Mouse (Mus musculus): ENCODE results near the gene A1cf. TPM values are rescaled to one million over a fixed set of nuclear protein-coding genes. Genes with fewer than 3 reads are reported as not detected.

A1cf gene
- not detected for total RNA-seq (2021)

DNA sequence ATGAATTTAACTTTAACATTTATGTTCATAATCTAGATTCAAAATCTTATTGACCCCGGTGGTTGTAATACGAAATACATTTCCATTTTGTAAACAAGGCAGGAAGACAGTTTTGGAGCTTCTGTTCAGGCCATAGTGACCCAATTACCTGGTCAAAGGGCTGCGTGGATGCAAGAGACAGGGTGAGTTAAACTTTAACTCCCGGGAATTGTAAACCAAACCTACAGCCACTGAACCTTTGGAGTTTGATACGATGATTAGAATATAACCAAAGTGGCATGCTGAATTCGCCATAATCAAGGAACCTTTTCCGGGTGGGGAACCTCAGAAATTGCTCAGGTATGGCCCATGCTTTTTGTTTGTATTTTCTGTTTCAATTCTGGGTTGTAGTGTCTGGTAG, at the start of gene A1cf:
A1cf (plus strand) TSS at position 244 of the 400 bp plus-strand sequence.
- intact Hi-C loops (cut with DNase I): no loop called here
- DNase-seq (ENCODE audit: low spot score in 2 of 2): no peak

- DNase-seq (ENCODE audit: low spot score in 2 of 2): no peak
- intact Hi-C loops (cut with DNase I): no loop called here
Measured at GRCm38 (mm10) chr19:31834250-31834649, 34.3 kb upstream of the A1cf start.

DNA sequence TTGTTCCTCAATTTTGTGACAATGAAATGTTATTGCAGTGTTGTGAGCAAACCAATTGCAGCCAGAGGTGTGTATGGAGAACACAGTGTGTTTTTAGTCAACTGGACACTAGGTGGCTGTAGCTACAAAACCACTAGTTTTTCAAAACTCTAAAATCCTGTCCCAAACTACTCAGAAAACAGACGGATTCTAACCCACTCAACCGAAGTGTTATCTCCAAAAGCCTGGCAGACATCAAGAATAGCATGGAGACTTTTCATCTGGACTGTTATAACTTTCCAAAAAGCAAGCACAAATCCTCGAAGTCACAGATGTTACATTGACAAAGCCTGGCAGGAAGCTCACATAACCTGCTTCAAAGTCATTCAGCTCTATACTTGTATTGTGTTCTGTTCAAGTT, 6.7 kb upstream of the A1cf start:
- intact Hi-C loops (cut with DNase I): no loop called here
- peak in 1 of 2 experiments; percentile 13 for DNase-seq (ENCODE audit: low spot score in 2 of 2)

DNA sequence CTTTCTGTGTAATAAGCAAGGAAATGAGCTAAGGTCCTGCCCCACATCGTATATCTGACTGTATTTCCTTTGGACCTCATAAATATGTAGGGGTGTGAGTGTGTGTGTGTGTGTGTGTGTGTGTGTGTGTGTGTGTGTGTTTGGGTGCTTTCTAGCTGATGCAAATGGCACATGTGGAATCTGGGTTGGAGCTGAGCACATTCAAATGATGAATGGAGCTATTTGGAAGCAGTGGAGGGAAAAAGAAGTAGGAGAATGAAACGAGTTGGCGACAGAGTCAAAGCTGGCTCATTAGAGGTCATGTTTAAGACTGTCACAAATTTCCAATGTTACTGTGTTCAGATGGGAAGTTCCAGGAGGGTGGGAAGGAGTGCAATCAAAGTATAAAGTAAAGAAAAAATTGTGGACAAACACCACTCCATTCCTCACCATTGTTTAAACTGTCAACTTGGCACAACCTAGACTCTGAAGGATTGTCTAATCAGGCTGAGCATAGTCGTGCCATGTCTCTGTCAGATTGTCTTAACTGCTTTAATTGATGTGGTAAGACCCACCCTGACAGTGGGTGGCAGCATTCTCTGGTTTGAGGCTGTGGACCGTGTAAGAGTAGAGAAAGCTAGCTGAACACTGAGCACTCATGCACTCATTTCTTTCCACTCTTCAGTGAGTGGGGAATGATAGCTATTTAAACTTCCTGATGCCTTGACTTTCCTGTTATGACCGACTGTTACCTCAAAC, 5.9 kb upstream of the A1cf start:
- no peak for DNase-seq (ENCODE audit: low spot score in 2 of 2)
- intact Hi-C loops (cut with DNase I): no loop called here

DNA sequence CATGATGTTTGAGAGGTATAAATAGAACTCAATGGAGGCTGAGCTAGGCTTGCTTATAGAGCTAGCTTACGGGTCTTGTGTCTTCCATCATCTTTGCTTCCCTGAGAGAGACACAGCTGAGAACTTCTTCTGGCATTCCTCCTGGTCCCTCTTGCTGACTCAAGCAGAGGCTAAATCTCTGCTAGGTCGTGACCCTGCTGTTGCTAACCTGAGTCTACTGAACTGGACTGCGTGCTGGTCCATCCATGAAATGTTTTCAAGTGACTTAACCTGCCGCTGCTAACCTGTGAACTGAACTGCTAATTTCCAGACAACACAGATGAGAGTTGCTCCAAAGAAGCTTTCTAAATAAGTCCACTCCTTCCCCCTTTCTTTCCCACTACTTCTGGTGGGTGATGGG, 3.1 kb upstream of the A1cf start:
- intact Hi-C loops (cut with DNase I): no loop called here

DNA sequence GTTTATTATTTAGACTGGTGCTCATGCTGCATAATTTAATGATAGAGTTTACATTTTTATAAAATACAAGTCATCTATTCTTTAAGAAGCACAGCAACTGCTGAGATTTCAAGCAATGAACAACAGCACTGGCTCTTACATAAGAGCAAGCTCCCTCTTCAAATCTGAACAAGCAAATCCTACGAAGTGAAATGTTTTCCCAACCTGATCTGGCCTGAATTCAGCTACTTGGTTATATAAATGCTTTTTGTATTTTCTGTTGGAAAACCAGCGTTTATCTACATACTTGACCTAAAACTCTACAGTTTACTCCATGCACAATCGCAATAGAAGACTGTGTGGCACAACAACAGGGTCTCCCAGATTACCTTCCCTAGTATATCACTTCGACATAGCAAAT, 488 bp upstream of the A1cf start:
- intact Hi-C loops (cut with DNase I): no loop called here
- DNase-seq (ENCODE audit: low spot score in 2 of 2): no peak

More for the DNA sequence above, 3.1 kb upstream of the A1cf start:
- no peak for DNase-seq (ENCODE audit: low spot score in 2 of 2)

GRCm38 (mm10) chr19:31868971-31869370, 407 bp downstream of the A1cf start:
- DNase-seq (ENCODE audit: low spot score in 2 of 2): no peak
- intact Hi-C loops (cut with DNase I): no loop called here

DNA sequence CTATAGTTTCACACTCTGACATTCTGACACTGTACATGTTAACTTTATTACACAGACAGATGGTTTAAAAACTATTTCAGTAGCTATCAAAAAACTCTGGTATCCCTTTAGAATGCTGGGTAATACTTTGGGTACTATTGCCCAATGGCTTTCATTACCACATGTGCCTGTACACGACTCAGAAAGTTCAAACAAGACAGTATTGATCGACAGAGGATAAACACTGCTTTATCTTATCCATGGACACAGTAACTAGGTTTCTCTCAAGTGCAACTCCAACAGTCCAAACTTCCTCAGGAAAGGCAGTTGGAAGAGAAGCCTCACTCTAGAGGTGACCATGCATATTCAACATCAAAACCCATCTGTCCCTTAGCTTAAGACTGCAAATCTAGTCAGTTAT, 2.8 kb downstream of the A1cf start:
- no peak for DNase-seq (ENCODE audit: low spot score in 2 of 2)
- intact Hi-C loops (cut with DNase I): no loop called here

DNA sequence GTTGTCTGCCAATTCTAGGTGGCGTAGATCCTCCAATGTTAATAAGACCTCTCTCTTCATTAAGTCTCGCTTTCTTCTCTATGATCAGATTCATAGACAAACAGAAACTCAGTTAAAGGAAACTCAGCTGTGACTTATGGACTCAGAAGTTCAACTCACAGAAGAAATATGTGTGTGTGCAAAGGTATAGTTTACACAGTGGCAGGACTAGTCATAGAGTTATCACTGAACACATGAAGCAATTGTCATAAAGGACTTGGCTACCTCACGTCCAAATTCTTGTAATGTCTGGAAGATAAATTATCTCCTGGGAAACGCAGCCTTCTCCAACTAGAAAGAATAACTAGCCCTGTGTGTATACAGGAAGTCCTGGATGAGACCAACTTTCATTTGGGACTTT, 9.4 kb downstream of the A1cf start:
- intact Hi-C loops (cut with DNase I): no loop called here
- DNase-seq (ENCODE audit: low spot score in 2 of 2): no peak

DNA sequence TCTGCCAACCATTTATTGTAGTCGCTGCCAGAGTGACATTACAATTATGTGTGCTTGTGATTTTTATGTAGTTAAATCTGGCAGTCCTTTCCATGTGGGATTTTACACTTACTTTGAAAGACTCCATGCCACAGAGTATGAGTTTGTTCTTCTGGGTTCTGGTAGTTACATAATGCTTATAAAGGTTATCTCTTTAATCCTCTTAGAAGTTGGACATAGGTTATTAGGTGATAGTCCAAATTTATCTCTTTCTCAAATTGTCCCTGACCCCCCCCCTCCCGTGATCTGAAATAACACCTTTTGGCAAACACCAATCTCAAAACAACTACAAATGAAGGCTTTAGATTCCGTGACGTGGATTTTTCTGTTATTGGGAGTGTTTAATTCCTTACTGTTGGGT, 16.0 kb downstream of the A1cf start:
- intact Hi-C loops (cut with DNase I): no loop called here
- DNase-seq (ENCODE audit: low spot score in 2 of 2): no peak

GRCm38 (mm10) chr19:31887275-31887674, 18.7 kb downstream of the A1cf start:
- DNase-seq (ENCODE audit: low spot score in 2 of 2): no peak
- intact Hi-C loops (cut with DNase I): no loop called here

DNA sequence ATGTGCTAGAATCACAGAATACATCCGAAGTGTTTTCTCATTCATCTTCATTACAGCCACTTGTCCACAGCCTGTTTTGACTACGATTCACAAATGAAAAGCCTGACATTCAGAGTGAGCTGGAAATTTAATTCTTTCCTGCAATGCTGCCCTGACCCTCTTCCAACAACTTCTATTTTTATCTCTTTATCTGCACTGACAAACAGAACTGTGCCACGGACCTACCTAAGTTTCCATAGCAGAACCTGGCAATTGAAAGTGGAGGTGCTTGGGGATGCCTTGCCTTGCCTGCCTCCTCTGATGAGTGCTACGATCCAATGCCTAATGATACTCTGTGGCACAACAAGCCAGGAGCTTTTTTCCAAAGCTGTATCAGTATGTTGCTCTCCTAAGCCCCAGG, 21.4 kb downstream of the A1cf start:
- intact Hi-C loops (cut with DNase I): no loop called here
- no peak for DNase-seq (ENCODE audit: low spot score in 2 of 2)

DNA sequence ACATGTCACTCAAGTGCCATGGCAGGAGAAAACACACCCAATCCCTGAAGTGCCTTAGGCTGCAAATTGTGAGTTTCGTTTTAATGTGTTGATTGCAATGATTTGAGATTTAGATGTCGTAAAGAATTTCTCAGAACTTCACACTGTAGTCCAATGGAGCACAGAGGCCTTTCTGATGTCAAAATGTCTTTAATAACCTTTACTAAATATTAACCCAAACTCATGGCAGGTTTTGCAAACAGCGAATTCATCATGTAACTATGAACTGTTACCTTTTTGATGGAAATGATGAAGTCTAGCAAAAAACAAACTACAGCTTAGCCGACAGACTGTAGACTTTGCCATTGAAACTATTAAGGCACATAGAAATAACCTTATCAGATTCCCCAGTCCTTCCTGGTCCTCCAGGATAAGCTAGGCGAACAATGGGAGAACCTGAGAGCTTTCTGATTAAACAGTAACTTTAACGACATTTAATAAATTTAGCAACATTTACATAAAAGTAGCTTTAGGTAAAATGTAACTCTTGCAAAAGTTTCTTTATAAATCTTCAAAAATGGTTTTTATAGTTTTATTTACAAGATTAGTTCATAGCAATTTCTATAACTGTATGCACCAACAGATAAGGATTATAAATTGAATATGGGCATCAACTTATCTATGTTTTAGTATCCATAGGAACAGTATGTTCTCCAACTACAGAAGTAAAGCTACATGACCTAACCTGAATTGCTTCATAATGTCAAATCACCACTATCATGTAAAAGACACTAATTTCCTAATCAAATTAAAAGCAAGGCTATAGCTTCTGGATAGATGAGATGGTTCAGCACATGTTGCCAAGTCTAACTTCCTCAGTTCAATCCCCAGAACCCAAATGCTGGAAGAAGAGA, 22.7 kb downstream of the A1cf start:
- intact Hi-C loops (cut with DNase I): no loop called here

DNA sequence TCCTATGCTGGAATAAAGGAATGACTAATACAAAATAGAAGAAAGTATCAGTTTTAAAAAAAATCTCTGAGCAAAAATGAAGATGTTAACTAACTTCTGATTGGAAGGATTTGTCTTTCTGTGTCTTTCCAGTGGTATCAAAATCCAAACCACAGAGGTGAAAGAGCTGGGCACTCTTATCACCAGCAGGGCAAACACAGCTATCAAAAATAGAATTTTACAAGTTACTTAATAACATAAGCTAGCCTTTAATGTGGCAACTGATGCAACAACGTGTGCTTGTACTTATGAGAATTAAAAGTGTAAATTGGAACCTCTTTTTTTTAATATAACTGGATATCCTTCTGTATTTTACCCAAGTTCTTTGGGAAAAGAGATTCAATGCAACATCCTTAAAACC, 27.4 kb downstream of the A1cf start:
- intact Hi-C loops (cut with DNase I): no loop called here
- no peak for DNase-seq (ENCODE audit: low spot score in 2 of 2)

More for the DNA sequence above, 22.7 kb downstream of the A1cf start:
- no peak for DNase-seq (ENCODE audit: low spot score in 2 of 2)

DNA sequence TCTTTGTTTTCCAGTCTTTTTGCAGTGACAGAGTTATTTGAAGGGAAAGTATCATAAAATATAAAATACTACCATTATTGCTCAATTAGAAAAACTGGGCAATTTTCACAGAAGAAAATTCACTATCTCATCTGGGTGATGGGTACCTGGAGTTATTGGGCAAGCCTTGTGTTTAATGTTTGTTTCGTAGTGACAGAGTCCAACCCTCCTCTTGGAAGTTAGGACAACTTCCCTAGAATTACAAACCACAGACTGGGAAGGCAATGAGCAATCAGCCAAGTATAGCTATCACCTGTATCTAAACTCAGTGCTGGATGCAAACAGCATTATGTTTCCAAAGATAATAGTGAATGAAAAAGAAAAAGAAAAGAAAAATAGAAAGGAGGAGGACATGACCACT, 28.1 kb downstream of the A1cf start:
- intact Hi-C loops (cut with DNase I): no loop called here
- DNase-seq (ENCODE audit: low spot score in 2 of 2): no peak

DNA sequence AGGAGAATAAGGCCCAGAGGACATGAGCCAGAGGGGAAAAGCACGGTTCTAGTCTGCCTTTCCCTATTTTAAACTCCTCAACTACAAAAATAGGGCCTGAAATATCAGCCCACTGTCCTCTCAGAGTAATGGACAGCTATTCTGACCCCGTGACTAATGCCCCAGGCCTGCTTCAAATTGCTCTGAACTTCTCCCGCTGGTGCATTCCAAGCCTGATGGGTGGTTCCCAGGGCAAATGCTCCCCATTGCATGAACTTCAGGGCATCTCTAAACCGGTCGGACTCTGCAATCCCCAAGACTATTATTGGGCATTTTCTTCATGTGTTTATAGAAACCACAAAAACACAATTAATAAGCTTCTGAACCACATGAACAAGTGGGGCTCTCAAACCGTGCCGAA, 37.1 kb downstream of the A1cf start:
- DNase-seq (ENCODE audit: low spot score in 2 of 2): no peak
- intact Hi-C loops (cut with DNase I): no loop called here

GRCm38 (mm10) chr19:31910423-31910822, 41.9 kb downstream of the A1cf start:
- intact Hi-C loops (cut with DNase I): no loop called here
- no peak for DNase-seq (ENCODE audit: low spot score in 2 of 2)

DNA sequence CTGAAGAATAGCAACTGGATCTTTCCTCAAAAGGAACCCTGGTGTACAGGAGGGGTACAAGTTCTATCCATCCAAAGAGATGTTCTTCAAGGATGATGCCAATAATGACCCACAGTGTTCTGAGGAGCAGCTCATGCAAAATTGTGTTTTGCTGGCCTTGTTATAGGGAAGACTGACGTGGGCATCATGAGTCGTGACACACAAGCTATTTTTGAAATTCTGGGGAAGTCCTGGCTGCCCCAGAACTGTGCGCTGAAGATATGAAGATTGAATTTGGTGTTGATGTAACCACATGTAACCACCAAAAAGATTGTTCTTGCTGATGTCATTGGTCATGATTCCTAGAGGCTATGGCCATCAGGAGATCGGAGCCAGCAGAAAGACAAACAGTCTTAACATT, 45.4 kb downstream of the A1cf start:
- intact Hi-C loops (cut with DNase I): no loop called here
- no peak for DNase-seq (ENCODE audit: low spot score in 2 of 2)

DNA sequence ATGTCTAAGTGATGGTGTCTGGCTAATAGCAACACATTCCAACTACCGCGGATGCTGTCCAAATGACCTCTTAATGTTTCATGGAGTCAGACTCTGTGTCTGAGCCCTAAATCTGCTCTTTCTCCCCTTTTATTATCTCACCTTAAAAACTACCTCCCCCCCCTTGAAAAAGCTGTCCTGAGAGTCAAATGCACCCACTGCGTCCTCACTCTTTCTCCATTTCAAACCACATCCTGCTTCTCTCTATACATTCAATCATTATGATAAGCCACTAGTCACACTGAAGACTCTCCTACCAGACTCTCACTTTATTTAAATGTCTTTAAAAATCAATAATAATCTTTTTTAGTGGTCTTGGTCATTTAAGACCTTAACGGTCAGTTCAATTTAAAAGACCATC, 51.8 kb downstream of the A1cf start:
- intact Hi-C loops (cut with DNase I): no loop called here
- no peak for DNase-seq (ENCODE audit: low spot score in 2 of 2)

DNA sequence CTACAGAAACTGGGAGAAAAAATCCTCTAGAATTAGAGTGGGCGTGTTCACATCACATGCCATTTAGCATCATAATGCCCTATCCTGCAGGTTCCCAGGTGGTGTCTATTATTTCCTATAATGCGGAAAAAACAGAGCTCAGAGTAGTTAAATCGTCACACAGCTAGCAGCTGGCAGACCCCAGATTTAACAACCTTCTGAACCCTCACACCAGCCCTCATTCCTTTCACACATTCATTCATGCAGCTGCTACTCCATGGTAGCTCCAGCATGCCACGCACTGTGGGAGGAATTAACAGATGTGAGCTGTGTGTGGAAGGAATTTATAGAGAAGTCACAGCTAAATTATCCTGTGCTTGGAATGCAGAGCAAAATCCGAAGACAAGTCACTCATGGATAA, 53.3 kb downstream of the A1cf start:
- DNase-seq (ENCODE audit: low spot score in 2 of 2): peak in 1 of 2 experiments; percentile 7
- intact Hi-C loops (cut with DNase I): no loop called here
